Mouse (Mus musculus) spleen, postnatal 14 days (tissue): ENCODE results near the gene Thbs1.

Source experiments
- DNase-seq, 2 experiments: peaks; one replicate each; pipeline ENCODE4 v3.0.0; 2021 to 2022; ENCODE audit warnings: low spot score in 2 of 2

Thbs1 gene

DNA sequence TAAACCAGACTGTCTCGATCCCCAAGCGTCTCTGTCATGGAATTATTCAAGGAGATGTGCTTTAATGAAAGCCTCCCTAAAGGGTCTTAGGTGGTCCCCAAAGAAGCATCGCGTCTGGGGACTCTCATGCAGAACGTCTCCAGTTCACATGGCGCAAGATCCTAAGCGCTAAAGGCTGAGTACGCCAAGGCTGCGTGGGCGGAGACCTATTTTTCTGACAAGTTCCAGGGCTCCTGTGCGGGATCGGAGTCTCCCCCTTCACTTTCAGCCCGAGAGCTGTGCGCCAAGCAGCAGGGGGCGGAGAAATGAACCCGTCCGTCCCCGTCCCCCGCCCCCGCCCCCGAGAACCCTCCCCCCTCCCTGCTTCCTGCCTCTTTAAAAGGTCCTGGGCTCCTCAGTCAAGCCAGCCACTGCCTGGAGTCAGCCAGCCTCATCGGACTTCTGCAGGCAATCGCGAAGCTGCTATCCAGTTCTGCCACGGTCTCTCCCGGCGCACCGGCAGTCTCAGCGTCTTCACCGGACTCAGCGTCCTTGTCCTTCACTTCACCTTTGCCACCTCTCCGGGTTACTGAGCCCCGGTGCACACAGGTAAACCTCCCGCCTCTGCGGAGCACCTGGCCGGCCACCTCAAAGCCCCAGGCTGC is at the start of gene Thbs1:
Thbs1 (plus strand) TSS at position 389 of the 644 bp plus-strand sequence.
- DNase-seq, result no peak

DNA sequence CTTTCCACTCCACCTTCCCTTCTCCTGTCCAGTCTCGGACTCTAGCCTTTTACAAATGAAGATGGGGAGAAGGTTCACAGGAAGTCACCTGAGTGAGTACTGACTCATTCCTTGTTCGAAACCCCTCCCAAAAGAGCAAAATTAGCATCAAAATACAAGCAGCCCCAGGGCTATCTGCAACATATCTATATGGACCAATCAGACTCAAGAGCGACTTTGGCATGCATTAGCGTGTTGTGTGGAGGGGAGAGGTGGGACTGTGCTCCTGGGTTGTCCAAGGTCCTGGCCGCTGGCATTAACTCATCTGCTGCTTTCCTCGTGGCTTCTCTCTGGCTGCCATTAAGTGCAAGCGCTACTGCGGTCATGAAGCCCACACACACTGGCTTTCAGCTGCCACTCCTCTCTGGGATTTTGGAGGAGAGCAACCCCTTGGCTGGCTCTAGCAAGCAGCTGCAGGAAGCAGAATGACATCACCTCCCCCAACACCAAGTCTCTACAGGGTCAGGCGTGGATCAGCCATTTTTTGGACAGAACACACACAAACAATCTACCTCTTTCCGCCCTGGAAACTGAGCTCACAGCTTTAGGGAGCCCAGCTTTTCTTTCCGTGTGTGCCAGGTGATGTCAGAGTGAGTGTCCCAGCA is 47.4 kb upstream of the Thbs1 start:
- no peak for DNase-seq

GRCm38 (mm10) chr2:118066065-118066770 is 45.5 kb upstream of the Thbs1 start:
- no peak for DNase-seq

DNA sequence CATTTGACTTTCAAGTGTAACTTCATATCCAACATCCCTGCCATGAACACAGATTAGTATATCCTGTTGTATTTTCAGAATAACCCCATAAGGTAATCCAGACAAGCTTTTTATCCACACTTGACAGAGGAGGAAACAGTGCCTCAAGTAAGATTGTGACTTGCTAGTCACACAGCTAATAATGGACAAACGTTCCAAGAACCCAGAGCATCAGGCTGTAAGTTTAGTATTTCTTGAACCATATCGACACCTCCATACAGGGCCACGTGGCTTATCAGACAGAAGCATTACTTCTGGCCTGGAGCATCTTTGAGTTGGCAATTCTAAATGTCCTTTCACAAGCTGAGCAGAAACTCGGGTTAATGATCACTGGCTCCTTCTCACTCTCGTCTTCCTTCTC is 41.7 kb upstream of the Thbs1 start:
- no peak for DNase-seq

DNA sequence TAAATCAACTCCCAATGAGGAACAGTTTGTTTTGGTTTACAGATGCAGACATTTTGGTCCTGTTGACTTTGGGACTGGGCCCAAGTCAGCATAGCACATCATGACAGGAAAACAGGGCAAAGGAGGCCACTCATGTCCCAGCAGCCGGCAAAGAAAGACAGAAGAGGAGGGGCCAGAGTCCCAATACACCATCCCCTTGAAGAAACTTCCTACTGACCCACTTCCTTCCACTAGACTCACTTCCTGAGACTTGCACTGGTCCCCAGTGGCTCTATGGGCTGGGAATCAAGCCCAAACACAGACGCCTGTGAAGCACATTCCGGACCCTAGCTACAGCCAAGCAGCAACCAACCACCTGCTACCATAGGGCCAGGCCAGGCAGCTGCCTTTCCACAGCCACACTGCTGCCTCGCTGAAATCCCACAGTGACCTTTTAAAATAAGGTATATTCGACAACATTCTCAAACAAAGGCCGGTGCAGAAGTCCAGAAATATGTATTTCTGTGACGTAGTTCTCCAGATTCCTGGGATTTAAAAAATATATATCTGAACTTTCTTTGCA is 38.8 kb upstream of the Thbs1 start:
- no peak for DNase-seq

GRCm38 (mm10) chr2:118074030-118074429 is 37.6 kb upstream of the Thbs1 start:
- DNase-seq, result no peak

- no peak for DNase-seq
These were observed 36.5 kb upstream of the Thbs1 start for GRCm38 (mm10) chr2:118075165-118075564.

GRCm38 (mm10) chr2:118079131-118079530 is 32.5 kb upstream of the Thbs1 start:
- DNase-seq, result no peak

DNA sequence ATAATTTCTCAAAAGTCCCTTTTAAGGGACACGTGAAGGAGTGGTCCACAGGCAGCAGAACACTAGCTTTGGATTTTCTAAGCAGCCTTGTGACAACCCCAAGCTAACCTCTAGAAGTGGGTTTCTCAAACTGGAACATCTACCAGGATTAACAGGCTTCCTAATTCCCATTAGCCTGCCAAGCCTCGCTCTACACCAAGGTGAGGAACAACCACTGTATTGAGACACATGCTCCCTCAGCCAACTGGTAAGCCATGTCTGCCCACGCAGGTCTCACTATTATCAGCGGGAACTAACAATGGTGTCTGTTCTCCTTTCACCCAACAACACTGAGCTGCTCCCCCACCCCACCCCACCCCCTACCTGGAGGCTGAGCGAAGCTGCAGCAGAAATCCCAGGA is 30.1 kb upstream of the Thbs1 start:
- DNase-seq, result no peak

GRCm38 (mm10) chr2:118083652-118084051 is 28.0 kb upstream of the Thbs1 start:
- no peak for DNase-seq

DNA sequence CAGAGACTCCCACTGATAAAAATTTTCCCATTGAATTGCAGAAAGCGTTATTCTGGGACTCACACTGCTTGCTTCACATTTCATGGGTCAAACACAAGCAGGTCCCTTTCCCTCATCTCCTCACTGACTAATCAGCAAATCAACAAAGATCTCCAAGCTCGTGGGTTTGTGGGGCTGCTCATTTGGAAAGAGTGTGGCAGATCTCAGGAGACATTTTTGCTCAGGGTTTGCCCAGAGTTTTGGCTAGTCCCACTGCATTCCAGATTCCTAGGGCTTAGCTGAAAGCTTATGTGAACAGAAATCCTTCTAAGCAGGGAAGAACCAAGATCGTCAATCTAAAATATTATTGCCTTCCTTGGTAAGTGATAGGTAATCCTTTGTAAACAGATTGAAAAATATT is 27.0 kb upstream of the Thbs1 start:
- DNase-seq, result no peak

DNA sequence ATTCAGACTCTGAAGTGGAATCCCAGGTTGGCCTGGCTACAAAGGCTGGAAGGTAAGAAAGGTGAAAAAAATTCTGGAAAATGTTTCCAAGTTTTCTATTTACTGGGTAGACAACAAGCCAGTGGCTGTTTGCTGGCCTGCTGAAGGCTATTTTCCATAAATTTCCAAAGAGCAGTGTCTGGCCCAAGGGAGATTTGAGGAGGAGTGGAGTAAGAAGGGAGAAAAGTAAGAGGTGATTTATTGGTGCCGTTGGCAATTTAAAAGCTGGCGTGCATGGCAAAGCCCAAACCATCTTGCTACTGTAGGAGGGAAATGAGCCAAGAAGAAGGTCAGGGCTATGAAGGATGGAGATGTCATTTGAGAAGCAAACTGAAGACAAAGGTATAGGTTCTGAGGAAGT is 26.0 kb upstream of the Thbs1 start:
- DNase-seq, result no peak

DNA sequence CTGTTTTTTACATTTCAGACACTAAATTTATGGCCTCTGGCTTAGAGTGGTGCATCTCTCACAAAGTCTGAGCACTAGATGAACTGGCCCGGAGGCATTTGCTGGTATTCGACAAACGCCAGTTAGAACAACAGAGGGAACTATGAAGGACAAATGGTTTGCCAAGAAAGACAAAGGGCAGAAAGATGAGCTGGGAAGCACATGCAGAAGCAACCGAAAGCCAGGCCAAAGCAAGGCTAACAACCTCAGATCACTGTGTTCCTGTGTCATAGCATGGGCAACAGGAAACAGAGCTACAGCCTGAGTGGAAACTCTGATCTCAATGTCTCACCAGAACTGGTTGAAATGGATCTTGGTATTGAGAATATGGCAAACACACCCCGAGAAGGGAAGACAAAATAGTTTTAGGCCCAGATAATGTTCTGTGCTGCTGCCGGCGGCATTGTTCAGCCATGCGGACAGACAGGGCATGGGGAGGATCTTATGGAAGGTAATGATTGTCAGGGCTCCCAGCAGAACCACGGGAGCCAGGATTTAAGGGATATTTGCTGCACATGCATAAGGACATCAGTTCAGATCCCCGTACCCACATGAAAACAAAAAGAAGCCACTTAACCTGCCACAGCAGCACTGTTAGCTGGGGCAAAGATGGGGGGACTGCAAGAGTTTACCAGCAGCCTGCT is 24.5 kb upstream of the Thbs1 start:
- no peak for DNase-seq

GRCm38 (mm10) chr2:118091226-118091625 is 20.4 kb upstream of the Thbs1 start:
- DNase-seq, result no peak

GRCm38 (mm10) chr2:118099104-118099503 is 12.6 kb upstream of the Thbs1 start:
- no peak for DNase-seq

GRCm38 (mm10) chr2:118102169-118102568 is 9.5 kb upstream of the Thbs1 start:
- no peak for DNase-seq

GRCm38 (mm10) chr2:118110225-118110915 is 1.3 kb upstream of the Thbs1 start:
- DNase-seq, result no peak

DNA sequence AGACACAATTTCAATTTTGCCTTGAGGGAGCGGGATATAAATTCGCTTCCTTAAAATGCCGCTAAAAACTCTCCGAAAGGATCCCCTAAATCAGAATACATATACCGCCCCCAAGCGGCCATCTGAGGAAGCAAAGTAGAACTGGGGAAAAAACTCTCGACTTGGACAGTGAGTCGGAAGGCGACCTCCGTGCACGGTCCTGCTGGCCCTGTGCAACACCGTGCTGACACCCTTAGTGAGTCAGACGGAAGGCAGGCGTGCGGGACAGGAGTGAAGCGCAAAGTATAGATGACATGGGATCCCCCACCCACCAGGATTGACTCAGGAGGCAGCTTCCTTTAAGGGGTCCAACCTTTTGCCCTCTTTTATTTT is 574 bp upstream of the Thbs1 start:
- DNase-seq, result peak; percentile 37 to 60

DNA sequence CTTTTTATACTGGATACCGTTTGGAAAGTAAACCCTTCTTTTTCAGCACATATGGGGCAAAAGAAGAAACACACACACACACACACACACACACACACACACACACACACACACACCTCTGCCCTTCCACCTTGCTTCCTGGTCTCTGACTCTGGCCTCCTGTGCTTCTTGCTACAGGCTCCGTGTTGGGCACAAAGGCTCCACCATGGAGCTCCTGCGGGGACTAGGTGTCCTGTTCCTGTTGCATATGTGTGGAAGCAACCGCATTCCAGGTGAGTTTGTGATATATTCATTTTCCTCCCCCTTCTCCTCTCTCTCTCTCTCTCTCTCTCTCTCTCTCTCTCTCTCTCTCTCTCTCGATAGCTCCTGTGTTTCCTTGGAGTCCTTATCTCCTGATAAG is 762 bp downstream of the Thbs1 start:
- DNase-seq, result no peak

DNA sequence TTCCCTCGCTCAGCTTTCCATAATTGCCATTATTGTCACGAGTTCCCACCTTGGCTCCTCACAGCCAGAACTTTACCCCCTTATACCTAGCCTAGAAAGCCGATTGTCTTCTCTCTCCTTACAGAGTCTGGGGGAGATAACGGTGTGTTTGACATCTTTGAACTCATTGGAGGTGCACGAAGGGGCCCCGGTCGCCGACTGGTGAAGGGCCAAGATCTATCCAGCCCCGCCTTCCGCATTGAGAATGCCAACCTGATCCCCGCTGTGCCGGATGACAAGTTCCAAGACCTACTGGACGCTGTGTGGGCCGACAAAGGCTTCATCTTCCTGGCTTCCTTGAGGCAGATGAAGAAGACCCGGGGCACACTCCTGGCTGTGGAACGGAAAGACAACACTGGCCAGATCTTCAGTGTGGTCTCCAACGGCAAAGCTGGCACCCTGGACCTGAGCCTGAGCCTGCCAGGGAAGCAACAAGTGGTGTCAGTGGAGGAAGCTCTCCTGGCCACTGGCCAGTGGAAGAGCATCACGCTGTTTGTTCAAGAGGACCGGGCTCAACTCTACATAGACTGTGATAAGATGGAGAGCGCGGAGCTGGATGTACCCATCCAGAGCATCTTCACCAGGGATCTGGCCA is 1.3 kb downstream of the Thbs1 start:
- DNase-seq, result no peak
